Mouse (Mus musculus) kidney, adult 2 months (tissue): ENCODE results near the gene Elf5. TPM values are rescaled to one million over a fixed set of nuclear protein-coding genes. Genes with fewer than 3 reads are reported as not detected.

Experiments
- DNase-seq: peaks from one replicate; pipeline ENCODE4 v3.0.0; 2021
- H3K27ac ChIP-seq: fragments of 200-500 bp; 2 replicates; pipeline ENCODE4 v1.5.1; 2012; ENCODE audit warnings: low read depth, low read length, control low read depth, inconsistent platforms; ENCODE audit not compliant: insufficient read depth
- H3K27me3 ChIP-seq: fragments of 200-500 bp; replicated peaks from 2 replicates; pipeline ENCODE4 v1.6.1; 2012; ENCODE audit warnings: mild to moderate bottlenecking, moderate library complexity, low read length, inconsistent platforms; ENCODE audit not compliant: control insufficient read depth, insufficient read depth
- H3K36me3 ChIP-seq: fragments of 200-500 bp; 2 replicates; pipeline ENCODE4 v1.6.1; 2012; ENCODE audit warnings: mild to moderate bottlenecking, moderate library complexity, low read length, inconsistent platforms; ENCODE audit not compliant: control insufficient read depth, insufficient read depth
- H3K4me1 ChIP-seq: fragments of 200-500 bp; 2 replicates; pipeline ENCODE4 v1.6.1; 2011; ENCODE audit warnings: low read length; ENCODE audit not compliant: control insufficient read depth, insufficient read depth
- H3K4me3 ChIP-seq: fragments of 200-500 bp; 2 replicates; pipeline ENCODE4 v1.5.1; 2011; ENCODE audit warnings: mild to moderate bottlenecking, low read depth, low read length, control low read depth; ENCODE audit not compliant: insufficient read depth
- CTCF ChIP-seq: fragments of 200-500 bp; conservative IDR thresholded peaks from 2 replicates; pipeline ENCODE4 v1.5.1; 2011; ENCODE audit warnings: low read depth, mild to moderate bottlenecking, control low read depth, low read length, moderate library complexity, mixed read lengths; ENCODE audit not compliant: insufficient read depth, insufficient read length
- POLR2A ChIP-seq: fragments of 200-500 bp; IDR thresholded peaks from one replicate; pipeline ENCODE4 v1.6.1; 2011; ENCODE audit warnings: low read depth, low read length, control low read depth
- WGBS: fragments of 180-500 bp; shearing (Covaris S2); methylation state at CpG from one replicate; pipeline ENCODE4 v1.1.7; 2018; 5-methylcytosine and 5-hydroxymethylcytosine counted together
- polyA plus RNA-seq: library from polyadenylated mRNA; depleted of rRNA; stranded (reverse); fragments of >200 nt; gene quantifications from 2 replicates; pipeline ENCODE4 v1.2.3, GENCODE M21; 2012

Elf5 gene
- polyA plus RNA-seq, 1 experiment = 7.8 TPM

GRCm38 (mm10) chr2:103449813-103450212 is 38.3 kb downstream of the Elf5 start:
- Histone ChIP-seq H3K4me1 (no peaks in the 10 kb centered on the region), H3K27ac (no peak overlapping the region), H3K36me3 (peaks cover 5% of the 10 kb centered on the region), H3K4me3 (no peak overlapping the region), H3K27me3 (no peaks in the 10 kb centered on the region)
- DNase-seq = no peak
- WGBS = 49% methylated on average over 7 of the region's 7 CpGs
- TF ChIP-seq POLR2A (no peak), CTCF (no peak)

GRCm38 (mm10) chr2:103450267-103450666 is 38.8 kb downstream of the Elf5 start:
- TF ChIP-seq POLR2A = no peak
- H3K4me1 ChIP-seq = no peaks in the 10 kb centered on the region
- no peak overlapping the region for H3K27ac ChIP-seq
- WGBS = 85% methylated on average over 8 of the region's 8 CpGs
- peaks cover 5% of the 10 kb centered on the region for H3K36me3 ChIP-seq
- no peaks in the 10 kb centered on the region for H3K27me3 ChIP-seq
- no peak for DNase-seq
- H3K4me3 ChIP-seq = no peak overlapping the region

GRCm38 (mm10) chr2:103452550-103452949 is 41.1 kb downstream of the Elf5 start:
- DNase-seq = no peak
- Histone ChIP-seq H3K4me1 (no peaks in the 10 kb centered on the region), H3K36me3 (peaks cover 13% of the 10 kb centered on the region), H3K4me3 (no peak overlapping the region), H3K27me3 (no peaks in the 10 kb centered on the region), H3K27ac (no peak overlapping the region)
- TF ChIP-seq CTCF = no peak
- TF ChIP-seq POLR2A = no peak
- 68% methylated on average over 5 of the region's 5 CpGs for WGBS

DNA sequence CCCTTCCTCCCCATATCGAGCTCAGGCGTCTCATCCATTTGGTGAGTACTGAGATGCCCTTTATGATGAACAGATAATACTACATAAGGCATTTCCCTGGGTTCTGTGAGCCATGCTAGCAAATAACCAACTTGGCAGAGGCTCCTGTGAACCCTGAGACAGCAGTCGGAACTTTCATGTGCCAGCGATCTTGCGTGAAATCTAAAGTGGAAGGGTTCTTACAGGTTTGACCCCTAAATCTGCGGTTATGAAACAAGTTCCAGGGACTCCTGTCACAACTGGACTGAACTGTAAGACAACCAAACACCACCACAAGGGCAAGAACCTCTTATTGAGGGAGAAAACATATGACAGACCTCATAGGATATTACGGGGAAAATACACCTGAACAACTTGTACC is 44.3 kb downstream of the Elf5 start:
- no peak overlapping the region for H3K4me3 ChIP-seq
- H3K4me1 ChIP-seq = no peaks in the 10 kb centered on the region
- H3K27ac ChIP-seq = no peak overlapping the region
- 79% methylated on average over 7 of the region's 7 CpGs for WGBS
- TF ChIP-seq CTCF (no peak), POLR2A (no peak)
- H3K36me3 ChIP-seq = peaks cover 18% of the 10 kb centered on the region
- no peaks in the 10 kb centered on the region for H3K27me3 ChIP-seq
- peak; percentile 31 for DNase-seq

DNA sequence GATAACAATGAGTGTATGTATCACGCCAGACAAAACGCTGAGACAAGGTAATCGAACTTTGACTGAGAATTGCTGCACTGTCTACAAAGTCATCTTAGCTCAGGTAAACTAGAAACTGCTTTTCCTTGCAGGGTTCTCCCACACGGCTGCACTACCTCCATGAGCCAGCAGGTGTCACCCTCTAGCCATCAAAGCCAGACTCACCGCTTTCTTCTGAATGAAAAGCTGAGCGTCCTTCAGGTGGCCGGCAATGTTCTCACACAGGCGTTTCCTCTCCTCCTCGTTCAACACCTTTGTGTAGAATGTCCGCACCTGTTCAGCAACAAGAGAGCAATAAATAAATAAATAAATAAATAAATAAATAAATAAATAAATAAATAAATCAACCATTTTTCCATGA is 45.2 kb downstream of the Elf5 start:
- H3K4me3 ChIP-seq = no peak overlapping the region
- peak; percentile 84 for DNase-seq
- TF ChIP-seq POLR2A (no peak), CTCF (peak; percentile 94)
- WGBS = 18% methylated on average over 10 of the region's 10 CpGs
- no peaks in the 10 kb centered on the region for H3K27me3 ChIP-seq
- H3K27ac ChIP-seq = no peak overlapping the region
- H3K36me3 ChIP-seq = peaks cover 18% of the 10 kb centered on the region
- no peaks in the 10 kb centered on the region for H3K4me1 ChIP-seq

- no peak for DNase-seq
- no peak overlapping the region for H3K27ac ChIP-seq
- no peak overlapping the region for H3K4me3 ChIP-seq
- peaks cover 18% of the 10 kb centered on the region for H3K36me3 ChIP-seq
- no peaks in the 10 kb centered on the region for H3K27me3 ChIP-seq
- H3K4me1 ChIP-seq = peaks cover 2% of the 10 kb centered on the region; the same call in 1 of the 2 replicates
- TF ChIP-seq POLR2A (no peak), CTCF (no peak)
- WGBS = 75% methylated on average over 5 of the region's 5 CpGs
Observed at GRCm38 (mm10) chr2:103457048-103457447, 45.6 kb downstream of the Elf5 start.

DNA sequence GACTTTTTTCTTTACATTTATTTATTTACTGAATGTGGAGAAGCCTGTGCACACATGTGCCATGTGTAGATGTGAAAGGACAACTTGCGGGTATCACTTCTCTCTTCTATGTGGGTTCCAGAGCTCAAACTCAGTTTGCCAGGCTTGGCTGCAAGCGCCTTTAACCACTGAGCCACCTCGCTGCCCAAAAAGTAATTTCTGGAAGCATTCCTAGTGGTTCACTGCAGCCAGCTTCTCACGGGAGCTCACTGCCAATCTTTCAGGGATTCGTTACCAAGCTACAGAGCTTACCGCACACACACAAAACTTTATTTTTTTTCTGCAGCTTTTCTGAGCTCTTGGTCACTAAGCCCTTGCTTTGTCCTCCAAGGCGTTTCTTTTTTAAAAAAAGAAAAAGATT is 46.1 kb downstream of the Elf5 start:
- peak; percentile 48 for DNase-seq
- 82% methylated on average over 7 of the region's 7 CpGs for WGBS
- H3K36me3 ChIP-seq = peaks cover 18% of the 10 kb centered on the region
- H3K4me1 ChIP-seq = peaks cover 4% of the 10 kb centered on the region
- TF ChIP-seq CTCF (no peak), POLR2A (no peak)
- H3K27me3 ChIP-seq = no peaks in the 10 kb centered on the region
- no peak overlapping the region for H3K4me3 ChIP-seq
- H3K27ac ChIP-seq = no peak overlapping the region

GRCm38 (mm10) chr2:103459069-103459468 is 47.6 kb downstream of the Elf5 start:
- Histone ChIP-seq H3K4me3 (no peak overlapping the region), H3K4me1 (peaks cover 16% of the 10 kb centered on the region), H3K27me3 (no peaks in the 10 kb centered on the region), H3K36me3 (peaks cover 15% of the 10 kb centered on the region; the same call in 1 of the 2 replicates), H3K27ac (no peak overlapping the region)
- no peak for TF ChIP-seq POLR2A
- no peak for TF ChIP-seq CTCF
- DNase-seq = no peak
- 92% methylated on average over 10 of the region's 10 CpGs for WGBS
